Mouse (Mus musculus) frontal cortex, adult 2 months (tissue): ENCODE data around the gene Chmp1a. TPM values are rescaled to one million over a fixed set of nuclear protein-coding genes. Genes with fewer than 3 reads are reported as not detected.
"Not testable (repeated sequence)": the region's sequence is repeated elsewhere in the genome, so short reads cannot be mapped to it uniquely, and the experiment has no call there.

ENCODE experiments used
- DNase-seq, 2 experiments: peaks; one replicate each; pipeline ENCODE4 v3.0.0; 2022; ENCODE audit warnings: low spot score in 1 of 2; ENCODE audit errors: extremely low spot score in 1 of 2
- polyA plus RNA-seq: library from polyadenylated mRNA; depleted of rRNA; stranded (reverse); fragments of >200 nt; gene quantifications from 2 replicates; pipeline ENCODE4 v1.2.3, GENCODE M21; 2012; rRNA removed

The Chmp1a gene
- 127 and 130 TPM in 2 replicates for polyA plus RNA-seq

DNA sequence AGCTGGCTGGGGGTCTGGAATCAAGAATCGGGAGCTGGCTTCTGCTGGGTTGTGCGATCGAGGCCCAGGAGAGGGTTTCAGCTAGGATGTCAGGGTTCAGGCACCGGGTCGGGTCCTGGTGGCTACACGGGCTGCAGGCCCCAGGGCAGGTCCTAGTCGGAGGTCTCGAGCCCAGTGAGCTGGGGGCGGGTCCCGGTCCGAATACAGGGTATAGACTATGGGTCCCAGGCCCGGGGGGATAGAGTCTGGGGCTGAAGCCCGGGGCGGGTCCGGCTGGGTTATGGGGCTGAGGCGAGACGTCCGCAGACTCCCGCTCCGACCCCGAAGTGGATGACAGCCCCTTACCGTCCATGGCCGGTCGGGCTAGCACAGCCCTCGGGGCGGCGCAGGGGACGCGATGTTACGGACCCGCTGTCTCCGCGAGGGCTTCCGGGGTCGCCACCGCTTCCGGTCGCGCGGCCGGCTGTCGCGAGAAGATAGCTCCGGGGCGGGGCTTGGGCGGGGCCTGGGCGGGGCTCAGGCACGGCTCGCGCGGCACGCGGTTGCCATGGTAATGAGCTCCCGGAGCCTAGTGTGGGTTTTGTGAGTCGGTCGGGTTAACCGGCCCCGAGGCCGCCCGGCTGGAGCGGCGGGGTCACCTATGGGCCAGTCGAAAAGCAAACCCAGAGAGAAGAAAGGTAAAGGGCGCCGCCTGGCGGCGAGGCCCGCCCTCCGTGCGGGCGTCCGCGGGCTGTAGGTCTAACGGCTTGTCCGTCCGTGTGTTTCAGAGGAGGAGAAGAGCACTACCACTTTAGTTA, at the start of gene Chmp1a, which contains the start of gene Spata33:
Gene Chmp1a (minus strand): TSS at position 443 of the 797 bp plus-strand sequence.
Gene Spata33 (plus strand): TSS at position 512 of the 797 bp plus-strand sequence.
- DNase-seq = peak; percentile 80 to 85

DNA sequence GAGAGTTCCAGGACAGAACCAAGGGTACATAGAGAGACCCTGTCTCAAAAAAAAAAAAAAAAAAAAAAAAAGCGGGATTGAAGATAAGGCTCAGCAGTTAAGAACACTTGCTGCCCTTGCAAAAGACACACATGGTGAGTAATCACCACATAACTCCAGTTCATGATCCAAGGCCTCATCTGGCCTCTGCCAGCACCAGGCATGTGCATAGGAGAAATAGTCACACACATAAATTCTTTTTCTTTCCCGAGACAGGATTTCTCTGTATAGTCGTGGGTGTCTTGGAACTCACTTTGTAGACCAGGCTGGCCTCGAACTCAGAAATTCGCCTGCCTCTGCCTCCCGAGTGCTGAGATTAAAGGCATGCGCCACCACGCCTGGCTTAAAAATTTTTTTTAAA, 45.0 kb upstream of the Chmp1a start:
- DNase-seq = not testable (repeated sequence)

DNA sequence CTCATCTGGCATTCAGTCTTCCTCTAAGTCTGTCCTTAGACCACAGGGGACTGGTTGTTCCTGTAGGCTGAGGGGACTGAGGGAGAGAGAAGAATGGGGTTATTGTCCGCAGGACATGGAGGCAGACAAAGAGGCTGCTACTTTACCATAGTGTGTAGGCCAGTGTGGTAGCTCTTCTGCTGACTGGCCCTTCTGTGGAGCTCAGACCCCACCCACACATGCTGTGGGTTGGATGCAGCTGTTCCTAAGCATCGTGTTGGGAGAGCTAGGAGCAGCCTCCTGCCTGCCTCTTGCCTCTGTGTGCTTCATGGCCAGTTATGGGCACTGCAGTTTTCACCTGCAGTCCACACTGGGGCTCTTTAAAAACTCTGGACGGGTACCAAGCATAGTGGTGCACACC, 44.6 kb upstream of the Chmp1a start:
- peak; percentile 56 to 63 for DNase-seq

DNA sequence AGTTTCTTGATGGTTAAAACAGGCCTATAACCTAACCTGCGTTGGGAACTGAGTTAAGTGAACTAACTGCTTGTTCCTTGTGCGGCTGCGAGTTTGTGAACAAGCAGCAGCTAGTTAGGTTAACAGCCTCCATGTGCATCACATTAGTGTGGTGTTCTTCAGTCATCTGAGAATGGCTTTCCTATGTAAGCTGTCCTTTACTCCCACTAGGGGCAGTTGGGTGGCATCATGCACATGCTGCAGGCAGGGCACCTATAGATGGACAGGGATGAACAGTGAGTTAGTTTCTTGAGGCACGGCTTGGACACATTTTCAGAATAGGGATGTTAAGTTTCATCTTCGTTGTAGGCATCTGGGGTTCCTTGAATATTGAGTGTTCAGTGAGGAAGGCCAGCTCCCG, 42.6 kb upstream of the Chmp1a start:
- DNase-seq = no peak

DNA sequence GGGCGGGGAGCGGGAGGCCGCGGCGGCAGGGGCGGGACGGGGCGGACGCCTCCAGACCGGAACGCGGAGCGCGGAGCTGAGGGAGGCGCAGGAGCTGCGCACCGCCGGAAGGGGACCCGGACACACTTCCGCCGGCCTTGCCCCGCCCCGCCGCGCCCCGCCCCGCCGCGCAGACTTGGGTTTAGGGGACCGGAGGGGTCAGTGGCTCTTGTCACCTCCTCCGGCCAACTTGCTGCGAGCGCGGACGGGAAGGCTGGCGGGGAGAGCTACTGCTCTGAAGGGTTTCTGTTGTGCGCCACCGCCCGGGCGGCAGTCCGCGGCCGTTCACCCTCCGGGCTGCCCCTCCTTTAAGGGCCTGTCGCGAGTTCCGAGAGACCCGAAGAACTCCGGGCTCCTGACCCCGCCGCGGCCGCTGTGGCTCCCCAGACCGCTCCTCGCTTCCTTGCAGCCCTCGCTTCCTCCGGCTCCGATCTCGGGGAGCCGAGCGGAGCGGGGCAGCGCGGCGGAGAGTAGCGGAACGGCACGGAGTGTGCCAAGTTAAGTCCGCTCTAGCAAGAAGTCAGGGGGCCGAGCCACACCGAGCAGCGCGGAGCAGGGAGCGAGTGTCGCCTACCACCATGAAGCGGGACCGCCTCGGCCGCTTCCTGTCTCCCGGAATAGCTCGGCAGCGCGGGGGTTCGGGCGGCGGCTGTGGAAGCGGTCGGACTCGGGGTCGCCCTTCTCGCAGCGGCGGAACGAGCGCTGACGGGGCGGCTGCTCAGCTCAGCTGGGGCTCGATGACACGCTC, 41.7 kb upstream of the Chmp1a start, which contains the start of the genes Zfp276 and Vps9d1:
Gene Zfp276 (plus strand): TSS at position 97 of the 787 bp plus-strand sequence.
Gene Vps9d1 (minus strand): TSS at position 250 of the 787 bp plus-strand sequence.
- peak in 1 of 2 experiments; percentile 82 for DNase-seq

DNA sequence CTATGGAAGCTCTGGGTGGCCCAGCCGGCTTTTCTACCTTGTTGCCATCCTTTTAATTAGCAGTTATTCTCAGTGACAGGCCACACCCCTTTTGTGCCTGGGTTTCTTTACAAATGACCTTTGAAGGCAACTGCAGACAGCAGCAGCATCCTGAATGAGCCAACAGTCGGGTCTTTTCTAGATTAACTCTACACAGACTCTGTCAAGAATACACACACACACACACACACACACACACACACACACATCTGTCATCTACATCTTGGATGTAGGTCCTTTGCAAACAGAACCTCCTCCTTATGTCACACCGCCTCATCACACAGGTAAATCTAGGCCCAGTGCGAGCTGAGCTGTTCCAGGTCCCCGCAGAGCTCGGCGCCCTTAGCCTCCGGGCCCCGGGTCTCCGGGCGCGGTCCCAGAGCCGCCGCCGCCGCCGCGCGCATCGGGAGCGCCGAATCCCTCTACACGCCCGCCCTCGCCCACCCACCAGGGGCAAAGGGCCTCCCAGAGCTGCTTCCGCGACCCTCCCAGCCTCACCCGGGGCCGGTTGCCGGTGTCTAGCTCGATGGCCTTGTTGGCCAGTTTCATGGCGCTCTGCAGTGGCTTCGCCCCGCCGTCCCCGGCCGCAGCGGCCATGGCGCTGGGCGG, 41.0 kb upstream of the Chmp1a start:
- peak in 1 of 2 experiments; percentile 31 for DNase-seq

DNA sequence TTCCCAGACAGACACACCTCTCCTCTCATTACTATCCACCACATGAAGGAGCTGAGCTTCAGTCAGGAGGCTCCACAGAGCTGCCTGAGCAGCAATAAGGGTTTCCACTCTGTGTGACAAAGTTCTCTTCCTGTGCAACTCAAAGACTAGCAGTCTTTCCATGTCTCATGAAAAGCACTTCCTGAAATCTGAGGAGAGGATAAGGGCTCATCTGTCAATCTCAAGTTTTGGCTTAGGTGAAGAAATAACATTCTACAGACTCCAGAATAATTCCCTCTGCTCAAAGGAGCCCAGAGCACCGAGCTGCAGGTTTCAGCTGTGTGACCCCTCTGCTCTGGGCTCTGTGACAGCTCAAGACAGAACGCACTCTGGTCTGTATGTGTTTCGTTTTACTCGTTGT, 40.4 kb upstream of the Chmp1a start:
- no peak for DNase-seq

DNA sequence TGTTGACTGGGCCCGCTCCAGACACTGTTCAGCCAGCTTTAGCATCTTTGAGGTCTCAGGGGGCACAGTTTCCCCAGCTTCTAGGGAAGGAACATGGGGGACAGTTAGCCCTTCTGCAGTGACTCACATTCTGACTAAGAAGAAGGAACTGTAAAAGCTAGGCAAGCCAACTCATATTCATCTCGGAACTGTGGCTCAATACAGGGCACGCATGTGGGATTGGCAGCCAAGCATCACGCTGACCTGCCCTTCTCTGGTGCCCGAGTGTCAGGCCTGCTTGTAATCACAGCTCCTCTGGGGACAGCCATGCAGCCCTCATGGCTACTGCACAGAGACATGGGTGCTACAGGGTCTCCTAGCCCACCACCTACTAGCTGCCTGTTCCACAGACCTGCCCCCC, 38.4 kb upstream of the Chmp1a start:
- DNase-seq = no peak

DNA sequence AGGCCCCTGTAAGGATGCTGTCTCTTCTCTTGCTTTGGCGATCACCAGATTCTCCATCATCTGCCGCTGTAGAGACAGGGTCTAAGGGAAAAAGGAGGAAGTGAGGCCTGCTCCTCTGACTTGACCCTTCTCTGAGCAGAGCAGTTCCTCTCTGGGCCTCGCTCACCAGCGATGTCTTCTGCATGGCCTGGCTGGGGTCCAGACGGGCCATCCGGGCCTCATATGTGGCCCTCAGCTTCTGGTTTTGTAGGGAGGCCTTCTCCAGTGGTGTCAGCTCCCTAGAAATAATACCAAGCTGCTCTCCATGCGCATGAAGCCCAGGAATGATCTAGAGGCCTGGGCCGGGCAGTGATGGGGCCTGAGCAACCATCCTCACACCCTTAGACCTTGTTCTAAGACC, 36.0 kb upstream of the Chmp1a start:
- no peak for DNase-seq

DNA sequence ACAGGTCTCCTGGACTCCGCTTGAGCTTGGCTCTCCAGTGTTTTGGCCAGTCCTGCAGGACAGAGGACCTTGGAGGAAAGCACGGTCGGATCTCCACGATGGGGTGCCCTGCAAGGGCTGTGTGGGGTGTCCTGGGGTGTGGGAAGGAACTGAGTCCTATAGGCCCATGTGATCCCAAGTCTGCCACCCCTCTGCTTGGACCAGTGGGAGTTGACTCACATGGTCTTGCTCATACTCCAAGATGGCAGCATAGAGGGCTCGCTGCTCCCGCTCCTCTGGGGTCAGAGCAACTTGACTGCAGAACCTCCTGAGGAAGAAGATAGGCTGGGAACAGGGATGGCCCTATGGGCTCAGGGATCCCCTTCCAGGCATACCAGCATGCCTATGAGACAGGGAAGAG, 35.2 kb upstream of the Chmp1a start:
- no peak for DNase-seq

DNA sequence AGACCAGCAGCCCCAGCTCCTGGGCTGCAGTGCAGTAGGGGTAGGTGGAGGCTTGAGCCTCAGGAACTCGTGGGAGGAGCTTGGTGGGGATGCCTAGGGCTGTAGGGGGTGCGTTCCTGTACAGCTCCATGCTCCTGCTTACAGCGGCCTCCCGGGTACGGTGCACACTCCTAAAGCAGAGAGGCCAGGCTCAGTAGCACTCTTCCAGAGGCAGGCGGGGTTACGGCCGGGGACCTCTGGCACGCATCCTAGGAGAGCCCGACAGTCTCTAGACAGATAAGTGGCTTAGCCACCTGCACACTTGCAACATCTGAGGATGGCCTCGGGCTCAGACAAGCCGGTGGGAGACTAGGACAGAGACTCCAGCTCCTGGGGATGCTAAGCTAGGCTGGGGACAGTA, 33.0 kb upstream of the Chmp1a start:
- DNase-seq = no peak

DNA sequence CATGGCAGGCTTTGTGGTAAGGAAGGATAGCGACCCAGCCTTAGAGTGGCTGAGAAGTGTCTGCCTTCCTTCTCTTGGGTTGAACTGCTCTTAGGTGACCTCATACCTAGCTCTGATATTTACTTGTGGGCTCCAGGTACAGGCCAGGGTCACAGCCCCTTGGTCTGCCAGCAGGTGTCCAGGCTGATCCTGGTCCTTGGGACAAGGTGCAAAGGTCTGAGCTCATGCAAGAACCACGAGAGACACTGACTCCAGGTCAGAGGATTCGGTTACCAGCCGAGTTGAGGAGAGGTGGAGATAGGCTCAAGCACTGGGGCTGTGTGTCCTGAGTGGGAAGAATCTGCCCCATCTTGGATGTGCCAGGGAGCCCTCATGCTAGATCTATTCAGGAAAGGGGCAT, 31.8 kb upstream of the Chmp1a start:
- DNase-seq = no peak

DNA sequence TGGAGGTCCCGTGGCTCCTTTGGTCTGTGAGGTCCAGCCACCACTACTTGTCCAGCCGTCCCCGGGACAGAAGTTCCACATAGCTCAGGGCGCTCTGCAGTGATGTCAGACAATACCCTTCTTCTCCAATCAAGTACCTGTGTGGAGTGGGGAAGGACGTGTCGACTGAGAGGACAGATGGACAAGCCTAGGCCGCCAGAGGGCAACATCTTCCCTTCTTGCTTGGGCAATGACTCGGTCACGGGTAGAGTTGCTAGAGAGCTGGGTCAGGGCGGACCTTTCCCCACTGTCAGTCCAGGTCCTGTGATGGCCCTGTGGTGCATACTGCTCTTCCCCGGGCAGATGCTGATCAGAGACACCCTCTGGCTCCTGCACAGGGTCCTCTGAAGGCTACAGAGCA, 30.5 kb upstream of the Chmp1a start:
- DNase-seq = no peak

DNA sequence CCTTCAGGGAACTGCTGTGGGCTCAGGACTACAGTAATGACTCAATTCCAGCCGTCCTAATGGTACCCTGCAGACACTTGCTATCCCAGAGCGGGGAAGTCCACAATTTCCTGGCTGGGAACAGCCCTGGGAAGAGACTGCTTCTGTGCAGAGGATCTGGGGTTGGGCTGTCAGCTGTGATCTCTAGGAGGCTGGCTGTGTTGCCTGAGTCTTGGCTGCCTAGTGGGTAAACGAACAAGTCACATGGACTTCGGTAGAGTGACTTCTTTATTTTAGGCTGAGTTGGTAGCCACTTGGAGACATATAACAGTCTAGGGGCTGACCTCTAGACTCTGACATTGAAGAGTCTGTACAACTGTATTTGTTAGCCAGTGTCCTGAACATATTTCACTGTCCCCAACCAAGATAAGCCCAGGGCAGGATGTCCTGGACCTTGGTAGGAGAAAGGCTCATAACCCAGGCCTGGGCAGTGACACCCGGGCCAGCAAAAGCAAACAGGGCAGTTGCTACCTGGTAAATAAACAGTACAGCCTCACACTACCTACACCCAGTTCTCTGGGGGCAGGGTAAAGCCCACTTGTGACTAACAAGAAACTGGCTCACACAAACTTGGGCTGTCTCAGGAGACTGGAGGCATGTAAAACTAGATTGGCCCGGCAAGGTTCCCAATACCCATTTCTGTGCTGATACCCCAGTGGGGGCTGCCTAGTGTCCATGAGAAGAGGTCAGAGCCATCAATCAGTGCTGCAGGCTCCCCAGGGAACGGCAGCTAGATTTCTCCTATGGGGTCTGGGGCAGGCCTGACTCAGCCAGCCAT, 29.8 kb upstream of the Chmp1a start:
- DNase-seq = no peak

DNA sequence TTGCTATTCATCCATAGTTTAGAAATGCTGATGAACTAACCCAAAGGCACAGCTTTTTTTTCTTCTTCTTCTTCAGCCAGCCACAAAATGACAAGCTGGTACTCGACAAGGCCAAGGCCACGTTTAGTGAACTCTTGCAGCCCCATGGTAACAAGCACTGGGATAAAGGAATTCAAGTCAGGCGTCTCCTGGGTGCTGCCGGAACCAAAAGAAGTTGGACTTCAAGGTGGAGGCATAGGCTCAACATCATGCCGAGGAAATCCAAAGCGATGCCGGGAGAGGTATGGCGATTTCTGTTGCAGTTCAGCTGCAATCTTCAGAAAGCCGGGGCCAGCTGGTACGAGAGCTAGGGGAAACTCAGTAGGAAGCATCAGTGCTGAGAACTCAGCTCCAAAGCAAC, 26.8 kb upstream of the Chmp1a start:
- DNase-seq = no peak

DNA sequence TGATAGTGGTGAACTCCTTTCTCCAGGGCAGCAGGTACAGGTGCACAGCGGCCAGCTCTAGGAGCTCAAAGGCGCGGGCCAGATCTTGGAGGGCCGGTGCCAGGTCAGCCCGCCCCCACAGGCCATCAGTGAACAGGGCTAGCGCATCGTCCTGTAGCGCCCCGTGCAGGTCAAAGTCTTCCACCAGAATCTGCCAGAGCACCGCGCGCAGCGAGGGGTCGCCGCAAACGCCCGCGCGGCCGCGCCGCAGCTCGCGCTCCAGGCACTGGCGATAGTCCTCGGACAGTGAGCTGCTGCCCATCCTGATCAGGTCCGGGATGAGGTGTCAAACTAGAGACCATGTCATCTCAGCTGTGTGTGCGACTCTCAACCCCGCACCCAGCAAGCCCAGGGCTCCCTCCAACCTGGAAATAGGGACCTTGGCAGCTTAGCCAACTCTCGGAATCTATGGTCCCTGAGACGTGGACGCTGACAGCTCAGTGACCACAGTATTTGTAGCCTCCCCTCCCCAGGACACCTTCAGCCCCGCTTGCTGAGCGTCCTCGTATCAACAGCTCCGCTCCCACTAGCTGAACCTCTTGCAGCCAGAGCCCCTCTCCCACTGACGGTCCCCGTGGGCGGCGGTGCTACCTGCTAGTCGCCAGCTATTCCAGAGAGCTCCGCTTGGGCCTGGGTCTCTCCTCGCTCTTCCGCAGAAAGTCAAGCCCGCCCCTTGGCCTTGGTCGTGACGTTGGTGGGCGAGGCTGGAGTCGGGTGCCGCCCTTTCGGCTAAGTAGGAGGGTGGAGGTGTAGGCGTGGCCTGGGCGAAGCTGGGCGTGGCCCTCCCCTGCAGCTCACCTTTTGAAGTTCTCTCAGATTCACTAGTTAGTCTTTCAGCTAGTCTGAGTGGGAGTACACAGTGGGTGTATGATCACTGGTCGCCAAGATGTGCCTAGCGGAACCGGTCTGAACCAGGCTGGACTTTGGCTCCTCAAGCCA, 23.2 kb upstream of the Chmp1a start, which contains the start of gene Spata2l:
Gene Spata2l (minus strand): TSS at position 714 of the 978 bp plus-strand sequence.
- DNase-seq = peak in 1 of 2 experiments; percentile 90

DNA sequence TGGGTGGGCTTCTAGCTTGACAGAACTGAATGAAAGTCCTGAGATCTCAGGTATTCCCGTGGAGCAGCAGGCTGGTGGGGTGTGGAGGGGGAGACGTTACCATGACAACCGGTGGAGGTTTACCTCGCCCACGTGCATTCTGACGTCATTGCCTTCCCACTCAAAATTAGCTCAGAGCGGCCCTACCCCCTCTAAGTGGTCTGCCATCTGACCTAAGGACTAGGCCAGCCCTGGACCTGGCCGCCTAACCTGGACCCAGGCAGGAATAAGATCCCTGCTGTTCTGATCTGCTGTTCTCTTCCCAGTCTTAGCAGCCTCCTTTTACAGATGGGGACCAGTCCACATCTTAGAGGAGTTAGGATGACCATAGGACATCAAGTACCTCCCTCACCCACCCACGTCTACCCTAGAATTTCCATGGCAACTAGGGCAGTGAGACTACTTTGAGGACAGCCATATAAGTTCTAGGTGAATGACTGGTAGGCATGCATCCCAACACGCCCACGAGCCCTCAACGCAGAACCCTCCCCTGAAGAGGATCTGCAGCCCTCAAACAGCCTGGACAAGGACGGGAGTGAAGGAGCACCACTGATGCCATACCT, 22.5 kb upstream of the Chmp1a start:
- DNase-seq = peak; percentile 83 to 91

DNA sequence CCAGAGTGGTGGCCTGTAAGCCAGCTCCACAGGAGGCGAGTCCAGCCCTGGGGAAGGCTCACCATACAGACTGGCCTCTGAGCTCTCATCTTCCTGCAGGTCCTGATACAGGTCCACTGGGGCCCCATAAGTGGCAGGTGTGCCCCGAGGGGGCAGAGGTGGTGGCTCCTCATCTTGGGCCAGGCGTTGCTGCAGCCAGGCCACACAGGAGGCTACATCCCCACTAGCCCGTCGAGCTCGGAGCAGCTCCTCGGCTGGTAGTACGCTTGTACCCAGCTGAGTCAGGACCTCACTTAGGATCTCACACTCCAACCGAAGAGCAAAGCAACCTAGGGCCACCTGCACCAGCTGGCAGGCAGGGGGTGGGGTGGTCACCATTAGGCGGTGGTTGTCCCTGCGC, 21.2 kb upstream of the Chmp1a start:
- DNase-seq = no peak

DNA sequence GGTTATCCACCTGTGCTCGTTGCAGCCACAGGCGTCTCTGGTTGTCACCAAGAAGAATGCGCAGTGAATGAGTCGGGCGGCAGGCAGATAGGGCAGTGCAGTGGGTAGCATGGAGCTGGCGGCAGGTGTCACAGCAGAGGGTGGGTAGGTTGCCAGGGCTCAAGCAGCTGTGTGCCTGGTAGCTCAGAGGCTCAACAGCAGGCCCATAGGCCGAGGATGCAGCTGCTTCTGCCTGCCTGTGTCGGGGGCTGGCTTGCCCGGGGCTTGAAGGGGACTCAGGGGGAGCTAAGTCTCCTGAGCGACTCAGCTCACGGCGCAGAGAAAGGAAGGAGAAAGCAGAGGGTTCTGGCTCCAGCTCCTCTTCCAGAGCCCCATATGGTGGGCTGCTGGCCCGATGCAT, 20.7 kb upstream of the Chmp1a start:
- no peak for DNase-seq
